In the genomic region with DNA sequence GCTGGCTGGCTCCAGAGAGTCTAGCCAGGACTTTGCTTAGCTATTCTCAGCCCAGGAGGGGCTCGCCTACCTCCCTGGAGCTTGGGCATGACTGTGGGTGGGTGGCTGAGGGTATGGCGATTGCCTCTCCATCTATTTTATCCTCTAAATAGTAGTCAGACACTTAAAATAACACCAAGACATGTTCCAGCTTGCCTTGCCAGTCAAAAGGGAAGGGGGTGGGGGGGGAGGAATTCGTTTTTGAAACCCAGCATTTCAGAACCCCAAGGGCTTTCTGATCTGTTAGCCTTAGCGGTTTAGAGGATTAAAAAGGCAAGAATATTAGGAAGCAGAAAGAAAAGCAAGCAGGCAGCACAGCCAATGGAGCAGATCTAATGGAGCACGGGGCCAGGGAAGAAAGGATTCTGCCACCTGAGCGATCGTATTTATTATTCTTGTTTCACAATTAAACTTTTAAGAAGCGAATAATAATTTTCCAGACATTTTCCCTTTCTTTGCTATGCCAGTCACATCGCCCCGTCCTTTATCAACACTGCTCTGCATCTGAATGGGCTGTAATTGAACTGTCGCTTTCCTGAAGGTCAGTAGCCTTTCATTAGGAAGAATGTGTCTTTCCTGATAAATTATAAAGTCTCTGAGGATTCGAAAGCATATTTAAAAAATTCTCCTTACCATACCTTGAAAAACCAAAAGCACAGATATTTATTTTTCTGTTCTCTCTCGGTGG, we compare ENCODE assay signal across 15 mouse cellular contexts.
A peak's percentile ranks its signal among the peaks of the same experiment; 100 is the strongest.
DNase-seq lines count a peak whose midpoint lies in the region; ATAC-seq lines count a peak whose summit lies in the region.
"Had no signal": no experiment of that assay in that cellular context is flagged by ENCODE, and none has a peak within 500 bp of the region (broad histone marks: within the 10 kb centered on the region; RNA-seq: fewer than 3 reads in every experiment).

No protein-coding gene starts in this region.

- peaks cover 8% of the 10 kb centered on the region for H3K4me1 ChIP-seq in limb, embryonic 15.5 days
- H3K4me1 ChIP-seq: liver, embryonic 15.5 days had no signal

- H3K9me3 ChIP-seq in limb, embryonic 15.5 days: no peaks in the 10 kb centered on the region
- H3K9me3 ChIP-seq: liver, embryonic 15.5 days had no signal

- no peak overlapping the region for H3K4me2 ChIP-seq in limb, embryonic 15.5 days
- H3K4me2 ChIP-seq: liver, embryonic 15.5 days had no signal

- H3K27me3 ChIP-seq in limb, embryonic 15.5 days: no peaks in the 10 kb centered on the region
- H3K27me3 ChIP-seq: liver, embryonic 15.5 days had no signal

- H3K27ac ChIP-seq in limb, embryonic 15.5 days: peak overlapping the region; percentile 47; the same call in 1 of the 2 replicates
- H3K27ac ChIP-seq: heart, adult 2 months; liver, embryonic 15.5 days had no signal

- intact Hi-C loops in gastrocnemius, postnatal 14 days (cut with DNase I; ENCODE audit: low total_unique reads): no loop called here

- H3K4me3 ChIP-seq in limb, embryonic 15.5 days: no peak overlapping the region
- H3K4me3 ChIP-seq: erythroblast, embryonic 14.5 days; heart, adult 2 months; liver, embryonic 15.5 days had no signal

- peak; percentile 52 for DNase-seq in embryo, embryonic 10.5 days (ENCODE audit: low spot score)
- DNase-seq in embryo, embryonic 10 days (ENCODE audit: low spot score): no peak
- peak; percentile 2 to 39 for DNase-seq in right cerebral cortex, postnatal 36 days (ENCODE audit: low spot score in 2 of 2)
- DNase-seq in right cerebral cortex, postnatal 25 days: no peak
- DNase-seq in gastrocnemius, postnatal 14 days: no peak
- no peak for DNase-seq in gastrocnemius, adult 8-10 months (ENCODE audit: low spot score in 2 of 2)
- DNase-seq: cerebellum, adult 18-20 months; heart, adult 2 months; thymus, postnatal 14 days had no signal

- no peak overlapping the region for H3K9ac ChIP-seq in limb, embryonic 15.5 days
- H3K9ac ChIP-seq: liver, embryonic 15.5 days had no signal

- 58% methylated on average over 13 of the region's 13 CpGs for whole genome bisulfite sequencing in limb, embryonic 15.5 days

- no peaks in the 10 kb centered on the region for H3K36me3 ChIP-seq in limb, embryonic 15.5 days
- H3K36me3 ChIP-seq: G1E; liver, embryonic 15.5 days had no signal

- ATAC-seq in limb, embryonic 15.5 days (ENCODE audit: insufficient number of reproducible peaks, low FRiP score, low TSS enrichment, low read depth): no peak
- no peak for ATAC-seq in monocyte, adult 5-6 weeks (replicated peaks; ENCODE audit: insufficient number of reproducible peaks, low FRiP score, low TSS enrichment, poor library complexity, severe bottlenecking)
- ATAC-seq: inflammation-experienced regulatory T-cells, adult 6 months had no signal

Comparison
In these comparisons a context has a peak if more than half of its experiments do, and no peak if none do; other contexts are left out.
1. DNase-seq: peak in embryo, embryonic 10.5 days (single experiment) and right cerebral cortex, postnatal 36 days (2 of 2); none in embryo, embryonic 10 days (single experiment), right cerebral cortex, postnatal 25 days (single experiment), gastrocnemius, postnatal 14 days (single experiment) and gastrocnemius, adult 8-10 months (0 of 2).